In the genomic region with DNA sequence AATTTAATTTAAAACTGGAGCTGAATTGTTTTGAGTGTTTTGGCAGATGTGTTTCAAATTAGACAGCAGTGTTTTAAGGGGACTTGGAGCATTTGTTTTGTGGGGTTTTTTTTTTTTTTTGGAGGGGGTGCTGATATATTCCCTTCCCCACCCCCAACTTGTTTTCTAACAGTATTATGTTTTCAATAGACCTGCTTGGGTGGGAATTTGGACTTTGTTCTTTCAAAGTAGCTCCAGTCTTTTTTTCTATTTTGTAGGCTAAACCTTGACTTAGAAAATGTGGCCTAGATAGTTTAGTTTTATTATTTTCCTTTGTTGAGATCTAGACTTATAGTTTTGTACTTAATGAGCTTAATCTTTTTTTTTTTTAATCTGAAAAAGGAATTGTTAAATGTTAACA, we compare ENCODE assay signal across 8 mouse cellular contexts.
DNase-seq lines count a peak whose midpoint lies in the region; ATAC-seq and TF ChIP-seq lines count a peak whose summit lies in the region.

No protein-coding gene starts in this region.

- peak overlapping the region; percentile 60 for H3K4me3 ChIP-seq in liver, adult 2 months (ENCODE audit: insufficient read depth, low read depth, low read length)
- peak overlapping the region; percentile 50 for H3K4me3 ChIP-seq in embryonic facial prominence, embryonic 12.5 days
- H3K4me3 ChIP-seq in intestine, embryonic 15.5 days (replicated peaks): peak overlapping the region; percentile 44
- H3K4me3 ChIP-seq in neural tube, embryonic 12.5 days: peak overlapping the region; percentile 25; the same call in 1 of the 2 replicates

- peak overlapping the region; percentile 67 for H3K4me2 ChIP-seq in embryonic facial prominence, embryonic 12.5 days (replicated peaks)
- H3K4me2 ChIP-seq in intestine, embryonic 15.5 days (replicated peaks): peak overlapping the region; percentile 64
- peak overlapping the region; percentile 50 for H3K4me2 ChIP-seq in neural tube, embryonic 12.5 days (replicated peaks)

- peak; percentile 70 for DNase-seq in liver, adult 2 months (ENCODE audit: extremely low read depth, low read depth, low spot score)
- DNase-seq in liver: no peak
- DNase-seq in urinary bladder, postnatal 14 days (ENCODE audit: low spot score): no peak
- no peak for DNase-seq in cerebellum, adult 9-10 months
- no peak for DNase-seq in frontal cortex, postnatal 14 days (ENCODE audit: low spot score in 2 of 2)

- H3K4me1 ChIP-seq in liver, adult 2 months (ENCODE audit: control insufficient read depth, insufficient read depth, low read length): peaks cover 14% of the 10 kb centered on the region
- H3K4me1 ChIP-seq in embryonic facial prominence, embryonic 12.5 days: peaks cover 20% of the 10 kb centered on the region
- H3K4me1 ChIP-seq in intestine, embryonic 15.5 days (replicated peaks): 0 out of 2 replicates have a peak, but pooled peaks cover 5% of the 10 kb centered on the region
- peaks cover 15% of the 10 kb centered on the region for H3K4me1 ChIP-seq in neural tube, embryonic 12.5 days

- ATAC-seq in embryonic facial prominence, embryonic 12.5 days (ENCODE audit: insufficient number of reproducible peaks, insufficient read depth, low FRiP score, low TSS enrichment): no peak
- ATAC-seq in intestine, embryonic 15.5 days: no peak
- ATAC-seq in neural tube, embryonic 12.5 days (ENCODE audit: low FRiP score, low read depth): no peak

- peaks cover 16% of the 10 kb centered on the region; the same call in 1 of the 2 replicates for H3K79me2 ChIP-seq in liver, adult 2 months (ENCODE audit: control insufficient read depth, insufficient read depth, low read length)

- no peaks in the 10 kb centered on the region; the same call in 1 of the 2 replicates for H3K36me3 ChIP-seq in liver, adult 2 months (ENCODE audit: control insufficient read depth, insufficient read depth, low read length)
- H3K36me3 ChIP-seq in embryonic facial prominence, embryonic 12.5 days: no peaks in the 10 kb centered on the region
- no peaks in the 10 kb centered on the region for H3K36me3 ChIP-seq in intestine, embryonic 15.5 days
- H3K36me3 ChIP-seq in neural tube, embryonic 12.5 days: no peaks in the 10 kb centered on the region

- no peak for TF ChIP-seq CTCF in liver, adult 2 months (IDR thresholded peaks at IDR 0.05; ENCODE audit: low read depth, low read length)

- no peak for TF ChIP-seq POLR2A in liver, adult 2 months (IDR thresholded peaks at IDR 0.05; ENCODE audit: extremely low read depth, insufficient read depth, low read length)

- H3K9me3 ChIP-seq in embryonic facial prominence, embryonic 12.5 days: no peaks in the 10 kb centered on the region
- H3K9me3 ChIP-seq in intestine, embryonic 15.5 days: no peaks in the 10 kb centered on the region
- no peaks in the 10 kb centered on the region for H3K9me3 ChIP-seq in neural tube, embryonic 12.5 days

- H3K9ac ChIP-seq in liver, adult 2 months (ENCODE audit: low read depth, low read length): no peak overlapping the region
- H3K9ac ChIP-seq in embryonic facial prominence, embryonic 12.5 days: peak overlapping the region; percentile 58; the same call in 1 of the 2 replicates
- no peak overlapping the region for H3K9ac ChIP-seq in intestine, embryonic 15.5 days
- peak overlapping the region; percentile 40; the same call in 1 of the 2 replicates for H3K9ac ChIP-seq in neural tube, embryonic 12.5 days

- no peaks in the 10 kb centered on the region for H3K27me3 ChIP-seq in liver, adult 2 months (ENCODE audit: control insufficient read depth, insufficient read depth, low read length)
- no peaks in the 10 kb centered on the region for H3K27me3 ChIP-seq in embryonic facial prominence, embryonic 12.5 days
- H3K27me3 ChIP-seq in intestine, embryonic 15.5 days (replicated peaks): no peaks in the 10 kb centered on the region
- H3K27me3 ChIP-seq in neural tube, embryonic 12.5 days (replicated peaks): no peaks in the 10 kb centered on the region

- H3K27ac ChIP-seq in liver, adult 2 months (replicated peaks; ENCODE audit: insufficient read depth, low read depth, low read length): peak overlapping the region; percentile 78; the same call in 1 of the 2 replicates
- H3K27ac ChIP-seq in embryonic facial prominence, embryonic 12.5 days: peak overlapping the region; percentile 96
- peak overlapping the region; percentile 63; the same call in 1 of the 2 replicates for H3K27ac ChIP-seq in intestine, embryonic 15.5 days
- H3K27ac ChIP-seq in neural tube, embryonic 12.5 days: no peak overlapping the region

Comparison
In these comparisons a context has a peak if more than half of its experiments do, and no peak if none do; other contexts are left out.
1. H3K9ac ChIP-seq: peak in embryonic facial prominence, embryonic 12.5 days (single experiment) and neural tube, embryonic 12.5 days (single experiment); none in liver, adult 2 months (single experiment) and intestine, embryonic 15.5 days (single experiment).
2. Peak in every context shown above with its lines, with median percentiles within 50 percentile points of each other: H3K4me3 ChIP-seq and H3K4me2 ChIP-seq.